Mouse (Mus musculus): ENCODE measurements around the gene 1700021F05Rik.
"Not testable (repeated sequence)": the region's sequence is repeated elsewhere in the genome, so short reads cannot be mapped to it uniquely, and the experiment has no call there.

Gene 1700021F05Rik

GRCm38 (mm10) chr10:43538831-43539230 is 2.0 kb downstream of the 1700021F05Rik start:
- DNase-seq, result peak; percentile 60 to 68

- peak; percentile 75 to 84 for DNase-seq
Measured at GRCm38 (mm10) chr10:43537652-43538051, 3.1 kb downstream of the 1700021F05Rik start.

- DNase-seq, result peak; percentile 76 to 78
Measured at GRCm38 (mm10) chr10:43534382-43534781, 6.4 kb downstream of the 1700021F05Rik start.

GRCm38 (mm10) chr10:43527283-43528269 is 13.2 kb downstream of the 1700021F05Rik start:
- DNase-seq, result peak in 1 of 2 experiments; percentile 31

- DNase-seq, result not testable (repeated sequence)
Measured at GRCm38 (mm10) chr10:43523931-43524330, 16.9 kb downstream of the 1700021F05Rik start, which contains the start of gene Gm9803. TSS of gene Gm9803 (plus strand) at chr10:43524084.

GRCm38 (mm10) chr10:43519977-43520376 is 20.8 kb downstream of the 1700021F05Rik start:
- no peak for DNase-seq

- peak; percentile 78 to 88 for DNase-seq
Measured at GRCm38 (mm10) chr10:43518368-43518767, 22.4 kb downstream of the 1700021F05Rik start.

GRCm38 (mm10) chr10:43517836-43518235 is 23.0 kb downstream of the 1700021F05Rik start:
- DNase-seq, result peak; percentile 91 to 94

GRCm38 (mm10) chr10:43516992-43517660 is 23.7 kb downstream of the 1700021F05Rik start:
- DNase-seq, result peak; percentile 82 to 89

- DNase-seq, result no peak
Measured at GRCm38 (mm10) chr10:43512976-43513375, 27.8 kb downstream of the 1700021F05Rik start.

- DNase-seq, result no peak
Measured at GRCm38 (mm10) chr10:43509228-43509627, 31.6 kb downstream of the 1700021F05Rik start.

GRCm38 (mm10) chr10:43507051-43507450 is 33.7 kb downstream of the 1700021F05Rik start:
- DNase-seq, result no peak

- no peak for DNase-seq
Measured at GRCm38 (mm10) chr10:43504291-43504690, 36.5 kb downstream of the 1700021F05Rik start.

- DNase-seq, result peak in 1 of 2 experiments; percentile 5
Measured at GRCm38 (mm10) chr10:43502599-43502998, 38.2 kb downstream of the 1700021F05Rik start.

- DNase-seq, result peak; percentile 70 to 89
Measured at GRCm38 (mm10) chr10:43490846-43491245, 49.9 kb downstream of the 1700021F05Rik start.

- no peak for DNase-seq
Measured at GRCm38 (mm10) chr10:43490034-43490433, 50.8 kb downstream of the 1700021F05Rik start.

- peak; percentile 63 to 68 for DNase-seq
Measured at GRCm38 (mm10) chr10:43489550-43489949, 51.2 kb downstream of the 1700021F05Rik start.

- DNase-seq, result no peak
Measured at GRCm38 (mm10) chr10:43489139-43489538, 51.7 kb downstream of the 1700021F05Rik start.

- DNase-seq, result no peak
Measured at GRCm38 (mm10) chr10:43488258-43488657, 52.5 kb downstream of the 1700021F05Rik start.

GRCm38 (mm10) chr10:43487441-43488010 is 53.3 kb downstream of the 1700021F05Rik start:
- peak; percentile 36 to 44 for DNase-seq

- no peak for DNase-seq
Measured at GRCm38 (mm10) chr10:43485751-43486268, 55.0 kb downstream of the 1700021F05Rik start.

GRCm38 (mm10) chr10:43483426-43483995 is 57.3 kb downstream of the 1700021F05Rik start:
- peak; percentile 39 to 51 for DNase-seq

Data from kidney, postnatal 36 days (tissue).